Mouse (Mus musculus): Measurements from ENCODE around the gene Sp2. TPM values are rescaled to one million over a fixed set of nuclear protein-coding genes. Genes with fewer than 3 reads are reported as not detected.
A peak's percentile ranks its signal among the peaks of the same experiment; 100 is the strongest.

Gene Sp2
- polyA plus RNA-seq, 1 experiment from 2014 or later: 17.3 TPM

- H3K4me1 ChIP-seq (ENCODE audit: control insufficient read depth, insufficient read depth, low read length): 0 out of 2 replicates have a peak, but pooled peaks cover 3% of the 10 kb centered on the region
- H3K36me3 ChIP-seq (ENCODE audit: control insufficient read depth, insufficient read depth, low read length): no peaks in the 10 kb centered on the region; the same call in 1 of the 2 replicates
- H3K9me3 ChIP-seq (replicated peaks; ENCODE audit: control insufficient read depth, low read length): no peaks in the 10 kb centered on the region
- 0 out of 2 replicates have a peak, but pooled peaks have one; percentile 60 for ATAC-seq (replicated peaks; ENCODE audit: insufficient number of reproducible peaks, low FRiP score, low TSS enrichment)
- WGBS (ENCODE audit: insufficient replicate concordance): 76% methylated on average over 6 of the region's 6 CpGs
- H3K9ac ChIP-seq (ENCODE audit: low read depth, low read length): 0 out of 2 replicates have a peak overlapping the region, but pooled peaks have one; percentile 0
- H3K27ac ChIP-seq (ENCODE audit: low read depth, low read length): peak overlapping the region; percentile 70; the same call in 1 of the 2 replicates
- H3K4me3 ChIP-seq (ENCODE audit: low read depth, low read length): peak overlapping the region; percentile 50
- no peaks in the 10 kb centered on the region for H3K27me3 ChIP-seq (ENCODE audit: control insufficient read depth, insufficient read depth, low read length)
- H3K4me2 ChIP-seq: peak overlapping the region; percentile 78
These were observed 40.7 kb downstream of the Sp2 start for GRCm38 (mm10) chr11:96941989-96942590.

- no peaks in the 10 kb centered on the region for H3K9me3 ChIP-seq (replicated peaks; ENCODE audit: control insufficient read depth, low read length)
- no peaks in the 10 kb centered on the region for H3K27me3 ChIP-seq (ENCODE audit: control insufficient read depth, insufficient read depth, low read length)
- 0 out of 2 replicates have a peak, but pooled peaks cover 3% of the 10 kb centered on the region for H3K4me1 ChIP-seq (ENCODE audit: control insufficient read depth, insufficient read depth, low read length)
- no peak overlapping the region for H3K27ac ChIP-seq (ENCODE audit: low read depth, low read length)
- ATAC-seq (replicated peaks; ENCODE audit: insufficient number of reproducible peaks, low FRiP score, low TSS enrichment): no peak
- H3K4me3 ChIP-seq (ENCODE audit: low read depth, low read length): no peak overlapping the region
- WGBS (ENCODE audit: insufficient replicate concordance): 68% methylated on average over 16 of the region's 16 CpGs
- H3K9ac ChIP-seq (ENCODE audit: low read depth, low read length): no peak overlapping the region
- no peaks in the 10 kb centered on the region; the same call in 1 of the 2 replicates for H3K36me3 ChIP-seq (ENCODE audit: control insufficient read depth, insufficient read depth, low read length)
- H3K4me2 ChIP-seq: peak overlapping the region; percentile 49
These were observed 41.9 kb downstream of the Sp2 start for GRCm38 (mm10) chr11:96940578-96941465.

- Histone ChIP-seq H3K27ac (ENCODE audit: low read depth, low read length) (peak overlapping the region; percentile 15; the same call in 1 of the 2 replicates), H3K4me2 (no peak overlapping the region), H3K27me3 (ENCODE audit: control insufficient read depth, insufficient read depth, low read length) (no peaks in the 10 kb centered on the region), H3K9ac (ENCODE audit: low read depth, low read length) (no peak overlapping the region), H3K36me3 (ENCODE audit: control insufficient read depth, insufficient read depth, low read length) (no peaks in the 10 kb centered on the region; the same call in 1 of the 2 replicates), H3K4me1 (ENCODE audit: control insufficient read depth, insufficient read depth, low read length) (peaks cover 7% of the 10 kb centered on the region), H3K4me3 (ENCODE audit: low read depth, low read length) (no peak overlapping the region), H3K9me3 (replicated peaks; ENCODE audit: control insufficient read depth, low read length) (no peaks in the 10 kb centered on the region)
- no peak for ATAC-seq (replicated peaks; ENCODE audit: insufficient number of reproducible peaks, low FRiP score, low TSS enrichment)
- WGBS (ENCODE audit: insufficient replicate concordance): 79% methylated on average over 6 of the region's 6 CpGs
These were observed 44.3 kb downstream of the Sp2 start for GRCm38 (mm10) chr11:96938426-96938800.

- 46% methylated on average over 10 of the region's 10 CpGs for WGBS (ENCODE audit: insufficient replicate concordance)
- Histone ChIP-seq H3K36me3 (ENCODE audit: control insufficient read depth, insufficient read depth, low read length) (no peaks in the 10 kb centered on the region; the same call in 1 of the 2 replicates), H3K27me3 (ENCODE audit: control insufficient read depth, insufficient read depth, low read length) (no peaks in the 10 kb centered on the region), H3K9me3 (replicated peaks; ENCODE audit: control insufficient read depth, low read length) (no peaks in the 10 kb centered on the region), H3K4me2 (no peak overlapping the region), H3K27ac (ENCODE audit: low read depth, low read length) (peak overlapping the region; percentile 22; the same call in 1 of the 2 replicates), H3K4me3 (ENCODE audit: low read depth, low read length) (no peak overlapping the region), H3K4me1 (ENCODE audit: control insufficient read depth, insufficient read depth, low read length) (peaks cover 7% of the 10 kb centered on the region), H3K9ac (ENCODE audit: low read depth, low read length) (no peak overlapping the region)
- no peak; the same call in 1 of the 2 replicates for ATAC-seq (replicated peaks; ENCODE audit: insufficient number of reproducible peaks, low FRiP score, low TSS enrichment)
These were observed 45.0 kb downstream of the Sp2 start for GRCm38 (mm10) chr11:96937549-96938425.

GRCm38 (mm10) chr11:96935872-96936650 lies 46.7 kb downstream of the Sp2 start:
- Histone ChIP-seq H3K27ac (ENCODE audit: low read depth, low read length) (no peak overlapping the region), H3K9ac (ENCODE audit: low read depth, low read length) (no peak overlapping the region), H3K4me2 (no peak overlapping the region), H3K36me3 (ENCODE audit: control insufficient read depth, insufficient read depth, low read length) (no peaks in the 10 kb centered on the region; the same call in 1 of the 2 replicates), H3K27me3 (ENCODE audit: control insufficient read depth, insufficient read depth, low read length) (no peaks in the 10 kb centered on the region), H3K4me3 (ENCODE audit: low read depth, low read length) (no peak overlapping the region), H3K4me1 (ENCODE audit: control insufficient read depth, insufficient read depth, low read length) (peaks cover 7% of the 10 kb centered on the region), H3K9me3 (replicated peaks; ENCODE audit: control insufficient read depth, low read length) (no peaks in the 10 kb centered on the region)
- ATAC-seq (replicated peaks; ENCODE audit: insufficient number of reproducible peaks, low FRiP score, low TSS enrichment): no peak
- WGBS (ENCODE audit: insufficient replicate concordance): 81% methylated on average over 9 of the region's 9 CpGs

- Histone ChIP-seq H3K9me3 (replicated peaks; ENCODE audit: control insufficient read depth, low read length) (no peaks in the 10 kb centered on the region), H3K4me2 (peak overlapping the region; percentile 50), H3K9ac (ENCODE audit: low read depth, low read length) (0 out of 2 replicates have a peak overlapping the region, but pooled peaks have one; percentile 17), H3K27me3 (ENCODE audit: control insufficient read depth, insufficient read depth, low read length) (peaks cover 3% of the 10 kb centered on the region), H3K27ac (ENCODE audit: low read depth, low read length) (peak overlapping the region; percentile 70), H3K36me3 (ENCODE audit: control insufficient read depth, insufficient read depth, low read length) (no peaks in the 10 kb centered on the region; the same call in 1 of the 2 replicates), H3K4me3 (ENCODE audit: low read depth, low read length) (peak overlapping the region; percentile 15; the same call in 1 of the 2 replicates), H3K4me1 (ENCODE audit: control insufficient read depth, insufficient read depth, low read length) (peaks cover 7% of the 10 kb centered on the region)
- WGBS (ENCODE audit: insufficient replicate concordance): 17% methylated on average over 12 of the region's 12 CpGs
- peak; percentile 90 for ATAC-seq (replicated peaks; ENCODE audit: insufficient number of reproducible peaks, low FRiP score, low TSS enrichment)
These were observed 47.8 kb downstream of the Sp2 start for GRCm38 (mm10) chr11:96934921-96935356.

- Histone ChIP-seq H3K9ac (ENCODE audit: low read depth, low read length) (no peak overlapping the region), H3K4me3 (ENCODE audit: low read depth, low read length) (no peak overlapping the region), H3K27ac (ENCODE audit: low read depth, low read length) (no peak overlapping the region), H3K36me3 (ENCODE audit: control insufficient read depth, insufficient read depth, low read length) (no peaks in the 10 kb centered on the region), H3K4me1 (ENCODE audit: control insufficient read depth, insufficient read depth, low read length) (peaks cover 7% of the 10 kb centered on the region), H3K4me2 (no peak overlapping the region), H3K27me3 (ENCODE audit: control insufficient read depth, insufficient read depth, low read length) (peaks cover 15% of the 10 kb centered on the region), H3K9me3 (replicated peaks; ENCODE audit: control insufficient read depth, low read length) (no peaks in the 10 kb centered on the region)
- ATAC-seq (replicated peaks; ENCODE audit: insufficient number of reproducible peaks, low FRiP score, low TSS enrichment): no peak
- WGBS (ENCODE audit: insufficient replicate concordance): 86% methylated on average over 13 of the region's 13 CpGs
These were observed 49.0 kb downstream of the Sp2 start for GRCm38 (mm10) chr11:96933562-96934276.
